Mouse (Mus musculus) heart, embryonic 11.5 days (tissue): ENCODE results near the gene Cfd. TPM values are rescaled to one million over a fixed set of nuclear protein-coding genes. Genes with fewer than 3 reads are reported as not detected.

Source experiments
- ATAC-seq: fragments of 200-750 bp; cut with Nextera tagmentation; replicated peaks from 2 replicates; pipeline ENCODE4 v1.8.0; 2017; ENCODE audit warnings: moderate library complexity; ENCODE audit not compliant: insufficient number of reproducible peaks, low FRiP score, low TSS enrichment
- H3K27ac ChIP-seq: fragments of 300-500 bp; sonication (generic); 2 replicates; pipeline ENCODE4 v1.5.1; 2014; ENCODE audit warnings: mild to moderate bottlenecking, low read depth, low read length
- H3K27me3 ChIP-seq: fragments of 300-500 bp; sonication (generic); 2 replicates; pipeline ENCODE4 v1.6.1; 2014; ENCODE audit warnings: mild to moderate bottlenecking, low read length, mixed read lengths; ENCODE audit not compliant: control insufficient read depth, insufficient read depth
- H3K36me3 ChIP-seq: fragments of 300-500 bp; sonication (generic); 2 replicates; pipeline ENCODE4 v1.6.1; 2014; ENCODE audit warnings: mild to moderate bottlenecking, low read length, moderate library complexity, mixed read lengths; ENCODE audit not compliant: control insufficient read depth, insufficient read depth
- H3K4me1 ChIP-seq: fragments of 300-500 bp; sonication (generic); 2 replicates; pipeline ENCODE4 v1.6.1; 2014; ENCODE audit warnings: low read length; ENCODE audit not compliant: control insufficient read depth, insufficient read depth
- H3K4me2 ChIP-seq: fragments of 300-500 bp; sonication (generic); 2 replicates; pipeline ENCODE4 v1.6.1; 2014; ENCODE audit warnings: mild to moderate bottlenecking, moderate library complexity
- H3K4me3 ChIP-seq: fragments of 300-500 bp; sonication (generic); 2 replicates; pipeline ENCODE4 v1.5.1; 2014; ENCODE audit warnings: low read depth, low read length
- H3K9ac ChIP-seq: fragments of 300-500 bp; sonication (generic); 2 replicates; pipeline ENCODE4 v1.6.1; 2014; ENCODE audit warnings: mild to moderate bottlenecking, low read depth, low read length, moderate library complexity
- H3K9me3 ChIP-seq: fragments of 300-500 bp; sonication (generic); replicated peaks from 2 replicates; pipeline ENCODE4 v1.6.1; 2016; ENCODE audit warnings: low read length; ENCODE audit not compliant: control insufficient read depth
- WGBS: fragments of 180-500 bp; shearing (Covaris S2); extraction: QIAGEN DNeasy Blood & Tissue Kit; methylation state at CpG from one replicate; pipeline ENCODE4 v1.1.7; 2014; ENCODE audit not compliant: insufficient replicate concordance; 5-methylcytosine and 5-hydroxymethylcytosine counted together
- polyA plus RNA-seq: library from polyadenylated mRNA; unstranded; fragments of >200 nt; fragmentation: Nextera tagmentation; extraction: Ambion mirVana; gene quantifications from 2 replicates; pipeline ENCODE4 v1.2.1, GENCODE M21; 2014

The Cfd gene
- polyA plus RNA-seq, 1 experiment from 2014 or later = not detected

DNA sequence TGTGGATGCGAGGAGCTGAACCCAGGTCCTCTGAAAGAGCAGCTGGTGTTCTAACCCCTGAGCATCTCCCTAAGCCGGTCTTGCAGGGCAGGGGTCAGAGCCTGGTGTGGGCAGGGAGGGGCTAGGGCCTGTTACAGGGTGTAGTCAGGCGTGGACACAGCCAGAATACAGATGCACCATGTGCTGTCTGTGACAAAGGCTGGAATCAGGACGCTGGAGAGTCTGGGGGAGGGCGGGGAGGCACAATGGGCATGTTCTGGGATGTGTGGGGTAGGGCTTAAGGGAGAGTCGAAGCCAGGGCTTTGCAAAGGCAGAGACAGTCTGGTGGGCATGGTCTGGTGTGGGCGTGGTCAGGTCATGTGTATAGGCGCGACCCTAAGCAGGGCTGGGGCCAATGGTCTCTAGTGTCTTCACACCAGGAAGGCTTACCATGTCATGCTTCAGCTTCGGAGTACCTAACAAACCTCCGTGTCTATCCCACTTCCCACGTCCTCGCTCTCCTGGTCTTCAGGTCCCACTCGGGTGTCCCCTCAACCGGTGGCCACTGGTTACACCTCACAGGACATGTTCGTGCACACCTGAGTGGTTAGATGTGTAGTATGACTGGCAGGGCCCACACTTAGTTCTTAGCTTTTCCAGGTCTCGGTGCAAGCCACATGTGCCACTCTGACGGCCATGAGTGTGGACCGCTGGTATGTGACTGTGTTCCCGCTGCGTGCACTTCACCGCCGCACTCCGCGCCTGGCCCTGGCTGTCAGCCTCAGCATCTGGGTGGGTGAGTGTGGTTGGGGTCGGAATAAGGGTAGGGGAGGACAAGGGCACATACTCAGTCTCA, 29.6 kb downstream of the Cfd start:
- H3K9me3 ChIP-seq = no peaks in the 10 kb centered on the region
- H3K9ac ChIP-seq = no peak overlapping the region
- peaks cover 63% of the 10 kb centered on the region for H3K27me3 ChIP-seq
- 24% methylated on average over 26 of the region's 26 CpGs for whole genome bisulfite sequencing
- ATAC-seq = no peak
- H3K36me3 ChIP-seq = no peaks in the 10 kb centered on the region
- peak overlapping the region; percentile 63; the same call in 1 of the 2 replicates for H3K4me2 ChIP-seq
- peak overlapping the region; percentile 39 for H3K4me3 ChIP-seq
- peaks cover 38% of the 10 kb centered on the region for H3K4me1 ChIP-seq
- H3K27ac ChIP-seq = no peak overlapping the region

- Histone ChIP-seq H3K4me2 (peak within 1 kb of the TSS; percentile 63), H3K36me3 (no peaks in the 10 kb centered on the region), H3K27ac (no peak within 1 kb of the TSS), H3K9me3 (no peaks in the 10 kb centered on the region), H3K4me3 (peak within 1 kb of the TSS; percentile 39), H3K27me3 (peaks cover 63% of the 10 kb centered on the region), H3K4me1 (peaks cover 37% of the 10 kb centered on the region), H3K9ac (no peak within 1 kb of the TSS)
- 9% methylated on average over 41 of the region's 41 CpGs for WGBS
- ATAC-seq = no peak
These were observed 30.4 kb downstream of the Cfd start, which contains the start of gene R3hdm4 for GRCm38 (mm10) chr10:79920958-79921535. R3hdm4 (minus strand) TSS chr10:79921208.

DNA sequence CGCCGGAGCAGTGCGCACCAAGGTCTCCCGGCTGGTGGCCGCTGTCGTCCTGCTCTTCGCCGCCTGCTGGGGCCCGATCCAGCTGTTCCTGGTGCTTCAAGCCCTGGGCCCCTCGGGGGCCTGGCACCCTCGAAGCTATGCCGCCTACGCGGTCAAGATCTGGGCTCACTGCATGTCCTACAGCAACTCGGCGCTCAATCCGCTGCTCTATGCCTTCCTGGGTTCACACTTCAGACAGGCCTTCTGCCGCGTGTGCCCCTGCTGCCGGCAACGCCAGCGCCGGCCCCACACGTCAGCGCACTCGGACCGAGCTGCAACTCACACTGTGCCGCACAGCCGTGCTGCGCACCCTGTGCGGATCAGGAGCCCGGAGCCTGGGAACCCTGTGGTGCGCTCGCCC, 30.9 kb downstream of the Cfd start:
- H3K4me3 ChIP-seq = peak overlapping the region; percentile 39
- no peak overlapping the region for H3K27ac ChIP-seq
- no peak overlapping the region for H3K9ac ChIP-seq
- WGBS = under 1% methylated on average over 34 of the region's 34 CpGs
- no peaks in the 10 kb centered on the region for H3K9me3 ChIP-seq
- no peak for ATAC-seq
- peaks cover 40% of the 10 kb centered on the region for H3K4me1 ChIP-seq
- peak overlapping the region; percentile 63 for H3K4me2 ChIP-seq
- H3K36me3 ChIP-seq = no peaks in the 10 kb centered on the region
- H3K27me3 ChIP-seq = peaks cover 63% of the 10 kb centered on the region

DNA sequence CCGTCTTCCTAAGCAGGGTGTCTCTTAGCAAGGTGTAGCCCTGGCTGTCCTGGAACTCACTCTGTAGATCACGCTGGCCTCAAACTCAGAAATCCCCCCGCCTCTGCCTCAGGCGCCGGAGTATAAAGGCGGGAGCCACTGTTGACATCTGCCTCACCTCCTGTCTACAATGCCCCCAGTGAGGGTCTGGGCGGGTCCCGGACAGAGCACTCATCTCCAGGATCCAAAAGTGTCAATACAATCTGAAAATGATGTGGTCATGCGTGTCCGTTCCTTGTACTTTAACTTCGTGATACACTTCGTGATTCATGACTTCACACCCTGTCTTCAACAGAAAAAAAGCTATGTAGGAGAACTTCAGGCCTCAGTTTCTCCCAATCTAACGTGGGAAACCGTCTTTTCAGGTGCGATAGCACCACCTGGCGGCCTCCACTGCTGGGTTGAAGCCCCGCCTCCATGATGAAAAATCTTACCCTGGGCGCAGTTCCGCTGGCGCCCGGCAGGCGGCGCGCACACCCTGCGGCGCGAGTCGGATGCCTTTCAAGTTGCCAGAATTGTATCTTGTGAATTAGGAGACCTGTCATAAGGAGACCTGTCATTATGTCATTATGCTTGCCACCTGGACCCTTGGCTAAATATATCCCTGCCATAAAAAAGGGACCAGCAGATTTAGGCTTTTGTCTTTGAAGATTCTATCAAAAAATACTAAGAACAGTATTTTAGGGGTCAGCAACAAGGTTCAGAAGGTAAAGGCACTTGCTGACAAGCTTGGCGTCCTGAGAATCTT, 34.5 kb downstream of the Cfd start:
- H3K9me3 ChIP-seq = no peaks in the 10 kb centered on the region
- H3K36me3 ChIP-seq = no peaks in the 10 kb centered on the region
- no peak overlapping the region for H3K27ac ChIP-seq
- no peak for ATAC-seq
- no peak overlapping the region for H3K9ac ChIP-seq
- H3K4me3 ChIP-seq = peak overlapping the region; percentile 98; the same call in 1 of the 2 replicates
- peaks cover 35% of the 10 kb centered on the region for H3K27me3 ChIP-seq
- H3K4me1 ChIP-seq = peaks cover 35% of the 10 kb centered on the region
- 11% methylated on average over 29 of the region's 29 CpGs for WGBS
- peak overlapping the region; percentile 90 for H3K4me2 ChIP-seq

- Histone ChIP-seq H3K4me1 (peaks cover 31% of the 10 kb centered on the region), H3K4me2 (peak overlapping the region; percentile 90), H3K4me3 (peak overlapping the region; percentile 98), H3K36me3 (no peaks in the 10 kb centered on the region), H3K9ac (peak overlapping the region; percentile 96), H3K9me3 (no peaks in the 10 kb centered on the region), H3K27me3 (peaks cover 28% of the 10 kb centered on the region), H3K27ac (peak overlapping the region; percentile 98)
- no peak for ATAC-seq
- 10% methylated on average over 15 of the region's 15 CpGs for WGBS
These were observed 35.3 kb downstream of the Cfd start for GRCm38 (mm10) chr10:79925785-79926490.

DNA sequence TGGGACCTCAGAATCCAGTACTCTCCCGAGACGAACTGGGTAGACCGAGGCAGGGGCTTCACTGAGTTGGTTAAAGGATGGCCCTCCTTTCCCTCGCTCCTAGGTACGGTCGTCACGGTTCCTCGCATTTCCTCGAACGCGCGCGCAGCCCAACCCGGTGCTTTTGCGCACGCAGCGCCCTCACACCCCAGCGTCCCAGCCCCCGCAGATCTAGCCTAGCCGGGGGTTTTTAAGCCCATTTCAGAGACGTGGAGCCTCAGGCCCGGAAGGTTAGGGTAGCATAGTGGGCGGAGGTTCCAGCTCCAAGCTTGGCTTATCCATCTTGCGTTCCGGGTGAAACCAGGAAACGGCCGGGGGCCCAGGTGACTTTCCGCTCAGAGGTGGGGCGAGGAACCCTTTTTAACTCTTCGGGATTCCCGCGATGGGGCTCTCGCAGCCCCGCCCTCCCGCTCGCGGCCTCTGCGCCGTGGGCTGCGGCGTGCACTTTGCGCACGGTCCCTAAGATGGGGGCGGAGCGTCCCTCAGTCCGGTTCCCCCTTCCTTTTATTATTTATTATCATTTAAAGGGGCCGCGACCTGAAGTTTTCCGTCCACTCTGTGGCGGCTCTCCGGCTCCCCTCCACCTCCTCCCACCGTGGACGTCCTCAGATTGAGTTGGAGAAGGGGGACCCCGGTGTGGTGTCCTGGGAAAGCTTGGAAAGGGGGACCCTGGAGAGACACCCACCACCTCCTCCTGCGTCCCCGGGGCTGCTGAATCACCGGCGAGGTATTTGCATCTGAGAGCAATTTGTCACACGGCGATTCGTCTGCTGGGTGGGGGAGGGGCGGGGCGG, 36.1 kb downstream of the Cfd start, which contains the start of gene Arid3a:
Arid3a (plus strand) TSS at position 553 of the 833 bp plus-strand sequence.
- WGBS = under 1% methylated on average over 63 of the region's 63 CpGs
- peak within 1 kb of the TSS; percentile 90 for H3K4me2 ChIP-seq
- H3K27me3 ChIP-seq = peaks cover 20% of the 10 kb centered on the region
- H3K9me3 ChIP-seq = no peaks in the 10 kb centered on the region
- peaks cover 30% of the 10 kb centered on the region for H3K4me1 ChIP-seq
- H3K36me3 ChIP-seq = 0 out of 2 replicates have a peak, but pooled peaks cover 2% of the 10 kb centered on the region
- H3K27ac ChIP-seq = peak within 1 kb of the TSS; percentile 98
- peak within 1 kb of the TSS; percentile 98 for H3K4me3 ChIP-seq
- H3K9ac ChIP-seq = peak within 1 kb of the TSS; percentile 96
- peak; percentile 81 for ATAC-seq

DNA sequence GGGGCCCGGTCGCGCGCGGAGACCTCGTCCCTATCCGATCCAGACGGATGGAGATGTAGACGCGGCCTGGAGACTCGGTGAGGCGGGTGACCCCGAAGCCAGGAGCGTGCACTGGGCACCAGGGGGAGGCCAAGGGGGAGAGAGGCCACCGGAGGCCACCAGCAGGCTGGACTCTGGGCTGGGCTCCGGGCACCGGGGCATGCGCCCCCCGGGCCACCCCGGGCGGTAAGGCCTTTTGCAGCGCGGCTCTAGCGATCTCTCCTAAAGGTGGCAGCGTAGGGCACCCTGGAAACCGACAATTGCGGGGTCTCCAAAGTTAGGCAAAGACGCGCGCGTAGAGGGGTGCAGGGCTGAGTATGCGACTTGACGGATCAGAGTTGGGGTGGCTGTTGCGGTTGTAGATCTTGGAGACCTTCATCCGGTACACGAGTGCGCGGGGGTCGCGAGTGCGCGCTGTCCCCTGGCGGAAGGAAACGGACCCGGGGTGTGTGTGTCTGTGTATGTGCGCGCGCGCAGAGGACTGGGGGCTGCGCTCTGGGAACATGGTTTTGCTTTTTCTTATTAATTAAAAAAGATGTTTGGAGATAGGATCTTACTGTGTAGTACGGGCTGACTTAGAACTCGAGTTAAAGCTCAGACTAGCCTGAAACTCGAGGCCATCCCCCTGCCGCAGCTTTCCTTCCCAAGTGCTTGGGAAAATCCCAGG, 36.8 kb downstream of the Cfd start:
- ATAC-seq = peak; percentile 24; the same call in 1 of the 2 replicates
- H3K27ac ChIP-seq = peak overlapping the region; percentile 98
- H3K27me3 ChIP-seq = peaks cover 12% of the 10 kb centered on the region
- H3K9me3 ChIP-seq = no peaks in the 10 kb centered on the region
- peak overlapping the region; percentile 96 for H3K9ac ChIP-seq
- peaks cover 36% of the 10 kb centered on the region for H3K4me1 ChIP-seq
- H3K4me3 ChIP-seq = peak overlapping the region; percentile 98
- peaks cover 10% of the 10 kb centered on the region; the same call in 1 of the 2 replicates for H3K36me3 ChIP-seq
- WGBS = under 1% methylated on average over 54 of the region's 54 CpGs
- peak overlapping the region; percentile 90 for H3K4me2 ChIP-seq
